Mouse (Mus musculus): ENCODE data around the gene 4933430I17Rik.

- no peak for TF ChIP-seq POLR2A (IDR thresholded peaks at IDR 0.05; ENCODE audit: control insufficient read depth, low read depth, low read length)
- TF ChIP-seq CTCF (IDR thresholded peaks at IDR 0.05; ENCODE audit: control insufficient read depth, insufficient read depth, insufficient replicate concordance, low read depth, low read length) = no peak
These were observed 38.9 kb upstream of the 4933430I17Rik start for GRCm38 (mm10) chr4:62486162-62486696.
